Comparison of ENCODE assay signal across 8 mouse cellular contexts in the genomic region with DNA sequence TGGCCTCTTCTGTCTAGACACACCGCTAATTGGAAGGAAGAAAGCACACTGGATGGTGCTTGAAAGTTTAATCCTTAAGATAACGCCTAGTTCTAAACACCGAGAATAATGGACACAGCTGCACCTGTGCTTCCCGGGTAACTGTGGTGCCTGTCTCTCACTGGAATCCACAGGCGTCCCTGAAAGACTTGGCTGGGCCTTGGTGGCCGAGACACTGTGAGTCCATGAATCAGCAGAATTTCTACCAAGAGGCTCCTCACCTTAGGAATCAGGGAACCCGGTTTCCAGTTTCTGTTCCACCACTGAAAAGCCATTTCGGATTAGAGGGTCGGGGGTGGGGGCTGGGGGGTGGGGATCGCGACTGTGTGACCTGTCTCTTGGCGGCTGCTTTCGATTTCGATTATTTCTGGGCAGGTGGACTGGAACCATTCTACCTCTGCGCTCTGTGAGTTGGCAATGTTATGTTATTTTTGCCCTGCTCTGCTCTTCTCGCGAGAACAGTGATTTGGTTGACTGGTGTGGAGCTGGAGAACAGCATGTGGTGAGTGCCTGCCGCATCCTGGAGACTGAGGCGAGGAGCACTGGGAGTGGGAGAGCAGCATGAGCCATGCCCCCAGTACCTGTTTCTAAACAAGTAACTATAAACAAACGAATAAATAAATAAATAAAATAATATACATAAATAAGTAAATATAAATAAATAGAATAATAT. TPM values are rescaled to one million over a fixed set of nuclear protein-coding genes. Genes with fewer than 3 reads are reported as not detected.
DNase-seq lines count a peak whose midpoint lies in the region; ATAC-seq lines count a peak whose summit lies in the region.

No protein-coding gene starts in this region.

- H3K4me2 ChIP-seq in midbrain, embryonic 11.5 days = no peak overlapping the region

- peak overlapping the region; percentile 4; the same call in 1 of the 2 replicates for H3K4me3 ChIP-seq in midbrain, embryonic 10.5 days
- H3K4me3 ChIP-seq in midbrain, embryonic 11.5 days (ENCODE audit: low read depth, low read length) = no peak overlapping the region
- no peak overlapping the region for H3K4me3 ChIP-seq in limb, embryonic 10.5 days

- peaks cover 21% of the 10 kb centered on the region for H3K9me3 ChIP-seq in midbrain, embryonic 10.5 days (replicated peaks)
- no peaks in the 10 kb centered on the region for H3K9me3 ChIP-seq in midbrain, embryonic 11.5 days (ENCODE audit: control insufficient read depth, low read length)
- peaks cover 7% of the 10 kb centered on the region for H3K9me3 ChIP-seq in limb, embryonic 10.5 days (replicated peaks)

- no peak overlapping the region for H3K9ac ChIP-seq in midbrain, embryonic 11.5 days (ENCODE audit: low read length)

- H3K27me3 ChIP-seq in midbrain, embryonic 10.5 days (ENCODE audit: low read depth, poor library complexity, severe bottlenecking) = peaks cover 31% of the 10 kb centered on the region
- peaks cover 13% of the 10 kb centered on the region for H3K27me3 ChIP-seq in midbrain, embryonic 11.5 days (ENCODE audit: control insufficient read depth, insufficient read depth, low read length)
- peaks cover 28% of the 10 kb centered on the region for H3K27me3 ChIP-seq in limb, embryonic 10.5 days (ENCODE audit: low read depth, poor library complexity, severe bottlenecking)

- H3K27ac ChIP-seq in midbrain, embryonic 10.5 days (replicated peaks) = no peak overlapping the region
- H3K27ac ChIP-seq in midbrain, embryonic 11.5 days (ENCODE audit: low read depth, low read length) = no peak overlapping the region
- H3K27ac ChIP-seq in limb, embryonic 10.5 days = no peak overlapping the region

- H3K4me1 ChIP-seq in midbrain, embryonic 10.5 days = peaks cover 47% of the 10 kb centered on the region
- H3K4me1 ChIP-seq in midbrain, embryonic 11.5 days (ENCODE audit: control insufficient read depth, insufficient read depth, low read length) = peaks cover 21% of the 10 kb centered on the region
- peaks cover 32% of the 10 kb centered on the region for H3K4me1 ChIP-seq in limb, embryonic 10.5 days

- DNase-seq in cerebellum, adult 11-12 months = peak; percentile 75
- DNase-seq in cerebellum, postnatal 4 days (ENCODE audit: low spot score in 2 of 2) = no peak
- DNase-seq in midbrain, embryonic 10.5 days (ENCODE audit: low spot score) = peak; percentile 20
- no peak for DNase-seq in midbrain, embryonic 11.5 days (ENCODE audit: low spot score, missing footprints)
- DNase-seq in limb, embryonic 10.5 days (ENCODE audit: low spot score) = peak; percentile 32
- peak; percentile 49 for DNase-seq in skeletal muscle tissue, adult 2 months (ENCODE audit: low read depth, low spot score)
- no peak for DNase-seq in lung, postnatal 10 days

- ATAC-seq in midbrain, embryonic 11.5 days (ENCODE audit: low FRiP score) = no peak
- ATAC-seq in inflammation-experienced regulatory T-cells, adult 6 months = no peak

- no peaks in the 10 kb centered on the region for H3K36me3 ChIP-seq in midbrain, embryonic 10.5 days
- no peaks in the 10 kb centered on the region for H3K36me3 ChIP-seq in midbrain, embryonic 11.5 days (ENCODE audit: control insufficient read depth, insufficient read depth, low read length)
- H3K36me3 ChIP-seq in limb, embryonic 10.5 days = no peaks in the 10 kb centered on the region

- WGBS in midbrain, embryonic 10.5 days = 41% methylated on average over 20 of the region's 20 CpGs
- 41% methylated on average over 20 of the region's 20 CpGs for WGBS in midbrain, embryonic 11.5 days
- 48% methylated on average over 20 of the region's 20 CpGs for WGBS in limb, embryonic 10.5 days

RNA-seq across cellular contexts. Expression of a gene that starts 2.5 kb away (rescaled TPM):
- 11.7 and 14.3 TPM in 2 replicates for polyA plus RNA-seq in midbrain, embryonic 10.5 days (2016; fragmentation: Nextera tagmentation; extraction: Ambion mirVana)
- 14.0 and 15.5 TPM in 2 replicates for polyA plus RNA-seq in midbrain, embryonic 11.5 days (2014; fragmentation: Nextera tagmentation; extraction: Ambion mirVana)
- 2.8 and 4.8 TPM in 2 replicates for polyA plus RNA-seq in limb, embryonic 10.5 days (2016; fragmentation: Nextera tagmentation; extraction: Ambion mirVana)
- not detected for polyA plus RNA-seq in inflammation-experienced regulatory T-cells, adult 6 months (2017; shearing (Covaris generic))

RNA-seq across cellular contexts. Expression of a gene that starts 24.1 kb away (rescaled TPM):
- 3.0 and 4.3 TPM in 2 replicates for polyA plus RNA-seq in midbrain, embryonic 10.5 days (2016; fragmentation: Nextera tagmentation; extraction: Ambion mirVana)
- polyA plus RNA-seq in midbrain, embryonic 11.5 days (2014; fragmentation: Nextera tagmentation; extraction: Ambion mirVana) = 2.9 and 3.4 TPM in 2 replicates
- 1.0 and 1.2 TPM in 2 replicates for polyA plus RNA-seq in limb, embryonic 10.5 days (2016; fragmentation: Nextera tagmentation; extraction: Ambion mirVana)
- under 1 TPM in 1 of 3 experiments, not detected in 2; 0.54 TPM for polyA plus RNA-seq in inflammation-experienced regulatory T-cells, adult 6 months (2017; shearing (Covaris generic))

RNA-seq across cellular contexts. Expression of a gene that starts 27.0 kb away (rescaled TPM):
- 75.5 and 79.3 TPM in 2 replicates for polyA plus RNA-seq in midbrain, embryonic 10.5 days (2016; fragmentation: Nextera tagmentation; extraction: Ambion mirVana)
- 70.0 and 72.9 TPM in 2 replicates for polyA plus RNA-seq in midbrain, embryonic 11.5 days (2014; fragmentation: Nextera tagmentation; extraction: Ambion mirVana)
- polyA plus RNA-seq in limb, embryonic 10.5 days (2016; fragmentation: Nextera tagmentation; extraction: Ambion mirVana) = 61.9 and 66.4 TPM in 2 replicates
- 10 to 100 TPM; 30.3 to 47.5 (median 34.2) TPM for polyA plus RNA-seq in inflammation-experienced regulatory T-cells, adult 6 months (2017; shearing (Covaris generic))

RNA-seq across cellular contexts. Expression of a gene that starts 39.5 kb away (rescaled TPM):
- 4.6 and 7.2 TPM in 2 replicates for polyA plus RNA-seq in midbrain, embryonic 10.5 days (2016; fragmentation: Nextera tagmentation; extraction: Ambion mirVana)
- 4.4 and 4.5 TPM in 2 replicates for polyA plus RNA-seq in midbrain, embryonic 11.5 days (2014; fragmentation: Nextera tagmentation; extraction: Ambion mirVana)
- 2.2 and 3.4 TPM in 2 replicates for polyA plus RNA-seq in limb, embryonic 10.5 days (2016; fragmentation: Nextera tagmentation; extraction: Ambion mirVana)
- polyA plus RNA-seq in inflammation-experienced regulatory T-cells, adult 6 months (2017; shearing (Covaris generic)) = 1 to 10 TPM in 1 of 3 experiments, under 1 TPM in 2; 0.87 to 1.0 (median 0.87) TPM

RNA-seq across cellular contexts. Expression of a gene that starts 39.7 kb away (rescaled TPM):
- 1.6 and 2.1 TPM in 2 replicates for polyA plus RNA-seq in midbrain, embryonic 10.5 days (2016; fragmentation: Nextera tagmentation; extraction: Ambion mirVana)
- polyA plus RNA-seq in midbrain, embryonic 11.5 days (2014; fragmentation: Nextera tagmentation; extraction: Ambion mirVana) = 2.4 and 2.5 TPM in 2 replicates
- polyA plus RNA-seq in limb, embryonic 10.5 days (2016; fragmentation: Nextera tagmentation; extraction: Ambion mirVana) = 1.6 and 1.7 TPM in 2 replicates
- polyA plus RNA-seq in inflammation-experienced regulatory T-cells, adult 6 months (2017; shearing (Covaris generic)) = 1 to 10 TPM; 2.8 to 3.7 (median 3.4) TPM

Comparison
In these comparisons a context has a peak if more than half of its experiments do, and no peak if none do; other contexts are left out.
1. DNase-seq: peak in cerebellum, adult 11-12 months (single experiment), midbrain, embryonic 10.5 days (single experiment), limb, embryonic 10.5 days (single experiment) and skeletal muscle tissue, adult 2 months (single experiment); none in cerebellum, postnatal 4 days (0 of 2), midbrain, embryonic 11.5 days (single experiment) and lung, postnatal 10 days (single experiment).